Mouse (Mus musculus) stomach, postnatal 0 days (tissue): ENCODE data around the gene Hist4h4.

Experiments used
- CTCF ChIP-seq: IDR thresholded peaks from 2 replicates; pipeline ENCODE4 v1.5.1; 2016; ENCODE audit warnings: antibody characterized with exemption, low read depth, mild to moderate bottlenecking, moderate library complexity
- EP300 ChIP-seq: optimal IDR thresholded peaks from 2 replicates; pipeline ENCODE3; 2016; ENCODE audit warnings: antibody characterized with exemption

GRCm38 (mm10) chr6:136792884-136793758, 11.1 kb downstream of the Hist4h4 start:
- TF ChIP-seq CTCF = no peak
- no peak for TF ChIP-seq EP300
